Mouse (Mus musculus) stomach, embryonic 16.5 days (tissue): Measurements from ENCODE around the gene Nme8. TPM values are rescaled to one million over a fixed set of nuclear protein-coding genes. Genes with fewer than 3 reads are reported as not detected.

Source experiments
- ATAC-seq: fragments of 200-750 bp; cut with Nextera tagmentation; 2 replicates; pipeline ENCODE4 v1.8.0; 2017; ENCODE audit warnings: moderate number of reproducible peaks, moderate TSS enrichment; ENCODE audit not compliant: insufficient read depth, low FRiP score
- H3K27ac ChIP-seq: fragments of 300-500 bp; sonication (generic); 2 replicates; pipeline ENCODE4 v1.5.1; 2014; ENCODE audit warnings: low read length
- H3K27me3 ChIP-seq: fragments of 300-500 bp; sonication (generic); 2 replicates; pipeline ENCODE4 v1.6.1; 2014; ENCODE audit warnings: low read length, control low read depth, mixed read lengths; ENCODE audit not compliant: control insufficient read depth, insufficient read depth
- H3K36me3 ChIP-seq: fragments of 300-500 bp; sonication (generic); 2 replicates; pipeline ENCODE4 v1.6.1; 2014; ENCODE audit warnings: low read length; ENCODE audit not compliant: control insufficient read depth, insufficient read depth
- H3K4me1 ChIP-seq: fragments of 300-500 bp; sonication (generic); 2 replicates; pipeline ENCODE4 v1.6.1; 2014; ENCODE audit warnings: low read length, control low read depth, mixed read lengths; ENCODE audit not compliant: control insufficient read depth, insufficient read depth
- H3K4me2 ChIP-seq: fragments of 300-500 bp; sonication (generic); 2 replicates; pipeline ENCODE4 v1.6.1; 2014; ENCODE audit warnings: low read depth, low read length, mixed read lengths
- H3K4me3 ChIP-seq: fragments of 300-500 bp; sonication (generic); replicated peaks from 2 replicates; pipeline ENCODE4 v1.5.1; 2014; ENCODE audit warnings: mild to moderate bottlenecking, low read length
- H3K9ac ChIP-seq: fragments of 300-500 bp; sonication (generic); 2 replicates; pipeline ENCODE4 v1.6.1; 2014; ENCODE audit warnings: low read length
- H3K9me3 ChIP-seq: fragments of 300-500 bp; sonication (generic); replicated peaks from 2 replicates; pipeline ENCODE4 v1.6.1; 2016; ENCODE audit warnings: low read length, control low read depth; ENCODE audit not compliant: control insufficient read depth
- WGBS: fragments of 180-500 bp; shearing (Covaris S2); extraction: QIAGEN DNeasy Blood & Tissue Kit; methylation state at CpG from one replicate; pipeline ENCODE4 v1.1.7; 2014; 5-methylcytosine and 5-hydroxymethylcytosine counted together
- polyA plus RNA-seq: library from polyadenylated mRNA; unstranded; fragments of >200 nt; fragmentation: Nextera tagmentation; extraction: Ambion mirVana; gene quantifications from 2 replicates; pipeline ENCODE4 v1.2.1, GENCODE M21; 2015

Nme8 gene
- polyA plus RNA-seq, 1 experiment from 2014 or later = not detected

GRCm38 (mm10) chr13:19612963-19613362, 84.6 kb downstream of the Nme8 start:
- no peak overlapping the region for H3K4me2 ChIP-seq
- H3K4me3 ChIP-seq = no peak overlapping the region
- H3K9ac ChIP-seq = no peak overlapping the region
- H3K27me3 ChIP-seq = no peaks in the 10 kb centered on the region
- H3K4me1 ChIP-seq = no peaks in the 10 kb centered on the region
- no peaks in the 10 kb centered on the region for H3K9me3 ChIP-seq
- no peak overlapping the region for H3K27ac ChIP-seq
- no peak for ATAC-seq
- H3K36me3 ChIP-seq = no peaks in the 10 kb centered on the region
- 79% methylated on average over 3 of the region's 3 CpGs for WGBS

- Histone ChIP-seq H3K4me2 (no peak overlapping the region), H3K4me3 (no peak overlapping the region), H3K27ac (no peak overlapping the region), H3K9me3 (no peaks in the 10 kb centered on the region), H3K36me3 (no peaks in the 10 kb centered on the region), H3K9ac (no peak overlapping the region), H3K4me1 (no peaks in the 10 kb centered on the region), H3K27me3 (no peaks in the 10 kb centered on the region)
- WGBS = 71% methylated on average over 1 of the region's 1 CpGs
- no peak for ATAC-seq
These were observed 85.2 kb downstream of the Nme8 start for GRCm38 (mm10) chr13:19612348-19612747.

- Histone ChIP-seq H3K27ac (no peak overlapping the region), H3K4me3 (no peak overlapping the region), H3K27me3 (no peaks in the 10 kb centered on the region), H3K4me1 (no peaks in the 10 kb centered on the region), H3K4me2 (no peak overlapping the region), H3K9ac (no peak overlapping the region), H3K36me3 (no peaks in the 10 kb centered on the region), H3K9me3 (no peaks in the 10 kb centered on the region)
- ATAC-seq = no peak
These were observed 89.5 kb downstream of the Nme8 start for GRCm38 (mm10) chr13:19608120-19608519.

- no peak overlapping the region for H3K4me3 ChIP-seq
- H3K9me3 ChIP-seq = no peaks in the 10 kb centered on the region
- ATAC-seq = no peak
- no peak overlapping the region for H3K27ac ChIP-seq
- H3K27me3 ChIP-seq = no peaks in the 10 kb centered on the region
- H3K9ac ChIP-seq = no peak overlapping the region
- no peak overlapping the region for H3K4me2 ChIP-seq
- no peaks in the 10 kb centered on the region for H3K4me1 ChIP-seq
- no peaks in the 10 kb centered on the region for H3K36me3 ChIP-seq
These were observed 92.7 kb downstream of the Nme8 start for GRCm38 (mm10) chr13:19604916-19605315.

GRCm38 (mm10) chr13:19603719-19604118, 93.9 kb downstream of the Nme8 start:
- no peaks in the 10 kb centered on the region for H3K36me3 ChIP-seq
- no peak overlapping the region for H3K9ac ChIP-seq
- 66% methylated on average over 1 of the region's 1 CpGs for WGBS
- no peaks in the 10 kb centered on the region for H3K9me3 ChIP-seq
- no peak overlapping the region for H3K4me3 ChIP-seq
- H3K27ac ChIP-seq = no peak overlapping the region
- H3K27me3 ChIP-seq = no peaks in the 10 kb centered on the region
- H3K4me1 ChIP-seq = no peaks in the 10 kb centered on the region
- ATAC-seq = no peak
- no peak overlapping the region for H3K4me2 ChIP-seq

GRCm38 (mm10) chr13:19602531-19602930, 95.1 kb downstream of the Nme8 start:
- H3K27ac ChIP-seq = no peak overlapping the region
- WGBS = 84% methylated on average over 1 of the region's 1 CpGs
- H3K9ac ChIP-seq = no peak overlapping the region
- no peaks in the 10 kb centered on the region for H3K4me1 ChIP-seq
- ATAC-seq = no peak
- no peak overlapping the region for H3K4me3 ChIP-seq
- H3K4me2 ChIP-seq = no peak overlapping the region
- H3K36me3 ChIP-seq = no peaks in the 10 kb centered on the region
- H3K9me3 ChIP-seq = no peaks in the 10 kb centered on the region
- no peaks in the 10 kb centered on the region for H3K27me3 ChIP-seq

GRCm38 (mm10) chr13:19599242-19599641, 98.4 kb downstream of the Nme8 start:
- no peaks in the 10 kb centered on the region for H3K9me3 ChIP-seq
- H3K4me3 ChIP-seq = no peak overlapping the region
- no peak overlapping the region for H3K4me2 ChIP-seq
- 81% methylated on average over 6 of the region's 6 CpGs for WGBS
- ATAC-seq = no peak
- H3K9ac ChIP-seq = no peak overlapping the region
- H3K27ac ChIP-seq = no peak overlapping the region
- no peaks in the 10 kb centered on the region for H3K27me3 ChIP-seq
- no peaks in the 10 kb centered on the region for H3K36me3 ChIP-seq
- H3K4me1 ChIP-seq = no peaks in the 10 kb centered on the region

- H3K9me3 ChIP-seq = no peaks in the 10 kb centered on the region
- H3K4me3 ChIP-seq = no peak overlapping the region
- no peak overlapping the region for H3K27ac ChIP-seq
- 89% methylated on average over 1 of the region's 1 CpGs for WGBS
- no peaks in the 10 kb centered on the region for H3K27me3 ChIP-seq
- ATAC-seq = no peak
- H3K4me1 ChIP-seq = no peaks in the 10 kb centered on the region
- H3K9ac ChIP-seq = no peak overlapping the region
- H3K36me3 ChIP-seq = no peaks in the 10 kb centered on the region
- no peak overlapping the region for H3K4me2 ChIP-seq
These were observed 102.5 kb downstream of the Nme8 start for GRCm38 (mm10) chr13:19595141-19595540.
